Mouse (Mus musculus): ENCODE results near the gene Lhx9. TPM values are rescaled to one million over a fixed set of nuclear protein-coding genes. Genes with fewer than 3 reads are reported as not detected.
"Not testable (repeated sequence)": the region's sequence is repeated elsewhere in the genome, so short reads cannot be mapped to it uniquely, and the experiment has no call there.

Gene Lhx9
- 0.18 and 0.32 TPM in 2 replicates for polyA plus RNA-seq (2015; fragmentation: Nextera tagmentation; extraction: Ambion mirVana)

GRCm38 (mm10) chr1:138848511-138849109, at the start of gene Lhx9:
Gene Lhx9 (minus strand): TSS chr1:138848577.
- H3K27me3 ChIP-seq (ENCODE audit: insufficient read depth, low read length): peaks cover 73% of the 10 kb centered on the region
- peaks cover 14% of the 10 kb centered on the region for H3K4me1 ChIP-seq (ENCODE audit: insufficient read depth, low read length)
- no peak within 1 kb of the TSS for H3K9ac ChIP-seq (replicated peaks; ENCODE audit: low read length)
- H3K4me3 ChIP-seq (ENCODE audit: low read length): peak within 1 kb of the TSS; percentile 37
- no peak within 1 kb of the TSS for H3K27ac ChIP-seq (ENCODE audit: low read length)
- peaks cover 3% of the 10 kb centered on the region; the same call in 1 of the 2 replicates for H3K36me3 ChIP-seq (ENCODE audit: insufficient read depth, low read length)
- ATAC-seq (ENCODE audit: low FRiP score, low TSS enrichment): peak; percentile 86
- no peaks in the 10 kb centered on the region for H3K9me3 ChIP-seq (ENCODE audit: low read length)
- H3K4me2 ChIP-seq (replicated peaks; ENCODE audit: low read depth, low read length): peak within 1 kb of the TSS; percentile 49
- WGBS: under 1% methylated on average over 33 of the region's 33 CpGs

- no peak for ATAC-seq (ENCODE audit: low FRiP score, low TSS enrichment)
- Histone ChIP-seq H3K4me2 (replicated peaks; ENCODE audit: low read depth, low read length) (no peak overlapping the region), H3K4me1 (ENCODE audit: insufficient read depth, low read length) (no peaks in the 10 kb centered on the region), H3K9ac (replicated peaks; ENCODE audit: low read length) (no peak overlapping the region), H3K9me3 (ENCODE audit: low read length) (no peaks in the 10 kb centered on the region), H3K36me3 (ENCODE audit: insufficient read depth, low read length) (no peaks in the 10 kb centered on the region), H3K4me3 (ENCODE audit: low read length) (no peak overlapping the region), H3K27me3 (ENCODE audit: insufficient read depth, low read length) (no peaks in the 10 kb centered on the region), H3K27ac (ENCODE audit: low read length) (no peak overlapping the region)
- 85% methylated on average over 3 of the region's 3 CpGs for WGBS
These were observed 47.7 kb upstream of the Lhx9 start for GRCm38 (mm10) chr1:138896088-138896487.

GRCm38 (mm10) chr1:138877470-138878254, 29.3 kb upstream of the Lhx9 start:
- no peak overlapping the region for H3K27ac ChIP-seq (ENCODE audit: low read length)
- H3K4me1 ChIP-seq (ENCODE audit: insufficient read depth, low read length): no peaks in the 10 kb centered on the region
- peak; percentile 51; the same call in 1 of the 2 replicates for ATAC-seq (ENCODE audit: low FRiP score, low TSS enrichment)

GRCm38 (mm10) chr1:138876371-138877045, 28.1 kb upstream of the Lhx9 start:
- H3K4me3 ChIP-seq (ENCODE audit: low read length): no peak overlapping the region
- 0 out of 2 replicates have a peak overlapping the region, but pooled peaks have one; percentile 7 for H3K4me2 ChIP-seq (replicated peaks; ENCODE audit: low read depth, low read length)
- ATAC-seq (ENCODE audit: low FRiP score, low TSS enrichment): no peak
- 65% methylated on average over 16 of the region's 16 CpGs for WGBS
- no peak overlapping the region for H3K9ac ChIP-seq (replicated peaks; ENCODE audit: low read length)
- H3K27me3 ChIP-seq (ENCODE audit: insufficient read depth, low read length): no peaks in the 10 kb centered on the region
- no peaks in the 10 kb centered on the region for H3K36me3 ChIP-seq (ENCODE audit: insufficient read depth, low read length)
- no peak overlapping the region for H3K27ac ChIP-seq (ENCODE audit: low read length)
- no peaks in the 10 kb centered on the region; the same call in 1 of the 2 replicates for H3K9me3 ChIP-seq (ENCODE audit: low read length)
- H3K4me1 ChIP-seq (ENCODE audit: insufficient read depth, low read length): no peaks in the 10 kb centered on the region

More at GRCm38 (mm10) chr1:138877470-138878254, 29.3 kb upstream of the Lhx9 start:
- WGBS: 80% methylated on average over 14 of the region's 14 CpGs
- H3K4me2 ChIP-seq (replicated peaks; ENCODE audit: low read depth, low read length): no peak overlapping the region
- H3K9ac ChIP-seq (replicated peaks; ENCODE audit: low read length): no peak overlapping the region
- H3K27me3 ChIP-seq (ENCODE audit: insufficient read depth, low read length): no peaks in the 10 kb centered on the region
- no peaks in the 10 kb centered on the region; the same call in 1 of the 2 replicates for H3K9me3 ChIP-seq (ENCODE audit: low read length)
- no peaks in the 10 kb centered on the region for H3K36me3 ChIP-seq (ENCODE audit: insufficient read depth, low read length)
- no peak overlapping the region for H3K4me3 ChIP-seq (ENCODE audit: low read length)

- 0% methylated on average over 23 of the region's 79 CpGs for WGBS
- H3K36me3 ChIP-seq (ENCODE audit: insufficient read depth, low read length); H3K27me3 ChIP-seq (ENCODE audit: insufficient read depth, low read length); H3K9me3 ChIP-seq (ENCODE audit: low read length): not testable (repeated sequence)
- Histone ChIP-seq H3K27ac (ENCODE audit: low read length) (peak within 1 kb of the TSS; percentile 86), H3K4me1 (ENCODE audit: insufficient read depth, low read length) (peaks cover 10% of the 10 kb centered on the region; the same call in 1 of the 2 replicates), H3K4me3 (ENCODE audit: low read length) (peak within 1 kb of the TSS; percentile 53), H3K4me2 (replicated peaks; ENCODE audit: low read depth, low read length) (peak within 1 kb of the TSS; percentile 17), H3K9ac (replicated peaks; ENCODE audit: low read length) (peak within 1 kb of the TSS; percentile 71)
- ATAC-seq (ENCODE audit: low FRiP score, low TSS enrichment): peak; percentile 100
These were observed 7.9 kb upstream of the Lhx9 start, which contains the start of gene 2310009B15Rik for GRCm38 (mm10) chr1:138856101-138856950. Gene 2310009B15Rik (minus strand): TSS chr1:138856852.

- no peak overlapping the region for H3K9ac ChIP-seq (replicated peaks; ENCODE audit: low read length)
- peaks cover 51% of the 10 kb centered on the region for H3K27me3 ChIP-seq (ENCODE audit: insufficient read depth, low read length)
- peaks cover 3% of the 10 kb centered on the region; the same call in 1 of the 2 replicates for H3K36me3 ChIP-seq (ENCODE audit: insufficient read depth, low read length)
- H3K27ac ChIP-seq (ENCODE audit: low read length): no peak overlapping the region
- H3K9me3 ChIP-seq (ENCODE audit: low read length): no peaks in the 10 kb centered on the region
- no peak for ATAC-seq (ENCODE audit: low FRiP score, low TSS enrichment)
- no peak overlapping the region for H3K4me2 ChIP-seq (replicated peaks; ENCODE audit: low read depth, low read length)
- H3K4me3 ChIP-seq (ENCODE audit: low read length): no peak overlapping the region
- 92% methylated on average over 1 of the region's 1 CpGs for WGBS
- peaks cover 23% of the 10 kb centered on the region for H3K4me1 ChIP-seq (ENCODE audit: insufficient read depth, low read length)
These were observed 2.4 kb upstream of the Lhx9 start for GRCm38 (mm10) chr1:138850823-138851222.

- Histone ChIP-seq H3K4me1 (ENCODE audit: insufficient read depth, low read length) (peaks cover 19% of the 10 kb centered on the region), H3K4me2 (replicated peaks; ENCODE audit: low read depth, low read length) (no peak overlapping the region), H3K9ac (replicated peaks; ENCODE audit: low read length) (no peak overlapping the region), H3K27me3 (ENCODE audit: insufficient read depth, low read length) (peaks cover 57% of the 10 kb centered on the region), H3K9me3 (ENCODE audit: low read length) (no peaks in the 10 kb centered on the region), H3K36me3 (ENCODE audit: insufficient read depth, low read length) (peaks cover 3% of the 10 kb centered on the region; the same call in 1 of the 2 replicates), H3K4me3 (ENCODE audit: low read length) (no peak overlapping the region), H3K27ac (ENCODE audit: low read length) (no peak overlapping the region)
- WGBS: 38% methylated on average over 2 of the region's 4 CpGs
- no peak for ATAC-seq (ENCODE audit: low FRiP score, low TSS enrichment)
These were observed 1.8 kb upstream of the Lhx9 start for GRCm38 (mm10) chr1:138850161-138850539.

- Histone ChIP-seq H3K27ac (ENCODE audit: low read length) (no peak overlapping the region), H3K27me3 (ENCODE audit: insufficient read depth, low read length) (peaks cover 62% of the 10 kb centered on the region), H3K9me3 (ENCODE audit: low read length) (no peaks in the 10 kb centered on the region), H3K4me1 (ENCODE audit: insufficient read depth, low read length) (peaks cover 14% of the 10 kb centered on the region), H3K4me3 (ENCODE audit: low read length) (no peak overlapping the region), H3K4me2 (replicated peaks; ENCODE audit: low read depth, low read length) (no peak overlapping the region), H3K36me3 (ENCODE audit: insufficient read depth, low read length) (peaks cover 3% of the 10 kb centered on the region; the same call in 1 of the 2 replicates), H3K9ac (replicated peaks; ENCODE audit: low read length) (no peak overlapping the region)
- 13% methylated on average over 8 of the region's 8 CpGs for WGBS
- ATAC-seq (ENCODE audit: low FRiP score, low TSS enrichment): no peak
These were observed 1.3 kb upstream of the Lhx9 start for GRCm38 (mm10) chr1:138849531-138850160.

Data from kidney, embryonic 16.5 days (tissue).